Mouse (Mus musculus): ENCODE data around the gene Prim2. TPM values are rescaled to one million over a fixed set of nuclear protein-coding genes. Genes with fewer than 3 reads are reported as not detected.

The Prim2 gene
- total and polyA plus RNA-seq, 2 experiments from 2014 or later, result 18.6 to 19.0 TPM

DNA sequence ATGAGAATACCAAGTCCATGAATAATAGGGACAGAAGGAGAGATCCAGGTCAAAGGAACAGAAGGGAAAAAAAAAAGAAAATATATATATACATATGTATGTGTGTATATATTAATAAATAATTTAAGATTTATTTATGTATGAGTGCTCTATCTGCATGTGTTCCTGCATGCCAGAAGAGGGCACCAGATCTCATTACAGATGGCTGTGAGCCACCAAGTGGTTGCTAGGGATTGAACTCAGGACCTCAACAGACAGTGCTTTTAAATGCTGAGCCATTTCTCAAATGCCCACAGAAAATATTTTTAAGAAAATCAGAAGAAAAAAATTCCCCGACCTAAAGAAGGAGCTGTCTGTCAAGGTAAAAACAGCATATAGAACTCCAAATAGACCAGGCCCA, 72.6 kb downstream of the Prim2 start:
- H3K27ac ChIP-seq, result no peak overlapping the region
- no peaks in the 10 kb centered on the region for H3K36me3 ChIP-seq (ENCODE audit: insufficient read depth, low read length)
- no peak; the same call in 1 of the 2 replicates for TF ChIP-seq CTCF (IDR thresholded peaks at IDR 0.05; ENCODE audit: low read depth)
- no peaks in the 10 kb centered on the region for H3K4me1 ChIP-seq (ENCODE audit: insufficient read depth, low read length)
- no peak overlapping the region for H3K4me2 ChIP-seq (ENCODE audit: low read depth, low read length)
- no peak overlapping the region for H3K9ac ChIP-seq (replicated peaks; ENCODE audit: low read length)
- no peak for ATAC-seq
- WGBS, result 94% methylated on average over 1 of the region's 1 CpGs
- H3K4me3 ChIP-seq (ENCODE audit: low read length), result no peak overlapping the region
- H3K9me3 ChIP-seq (ENCODE audit: low read length), result 0 out of 2 replicates have a peak, but pooled peaks cover 5% of the 10 kb centered on the region
- H3K27me3 ChIP-seq (ENCODE audit: insufficient read depth, low read length), result no peaks in the 10 kb centered on the region
- DNase-seq (ENCODE audit: low spot score), result no peak

- no peak for TF ChIP-seq CTCF (IDR thresholded peaks at IDR 0.05; ENCODE audit: low read depth)
- no peaks in the 10 kb centered on the region for H3K27me3 ChIP-seq (ENCODE audit: insufficient read depth, low read length)
- no peak overlapping the region for H3K4me3 ChIP-seq (ENCODE audit: low read length)
- WGBS, result 85% methylated on average over 2 of the region's 2 CpGs
- 0 out of 2 replicates have a peak, but pooled peaks cover 5% of the 10 kb centered on the region for H3K9me3 ChIP-seq (ENCODE audit: low read length)
- no peak for DNase-seq (ENCODE audit: low spot score)
- no peaks in the 10 kb centered on the region for H3K4me1 ChIP-seq (ENCODE audit: insufficient read depth, low read length)
- H3K36me3 ChIP-seq (ENCODE audit: insufficient read depth, low read length), result no peaks in the 10 kb centered on the region
- no peak overlapping the region for H3K27ac ChIP-seq
- no peak for ATAC-seq
- no peak overlapping the region for H3K9ac ChIP-seq (replicated peaks; ENCODE audit: low read length)
- no peak overlapping the region for H3K4me2 ChIP-seq (ENCODE audit: low read depth, low read length)
Observed at GRCm38 (mm10) chr1:33595936-33596335, 73.7 kb downstream of the Prim2 start.

- H3K4me3 ChIP-seq (ENCODE audit: low read length), result no peak overlapping the region
- no peak overlapping the region for H3K4me2 ChIP-seq (ENCODE audit: low read depth, low read length)
- H3K36me3 ChIP-seq (ENCODE audit: insufficient read depth, low read length), result no peaks in the 10 kb centered on the region
- no peak overlapping the region for H3K27ac ChIP-seq
- WGBS, result 40% methylated on average over 2 of the region's 2 CpGs
- 0 out of 2 replicates have a peak, but pooled peaks cover 5% of the 10 kb centered on the region for H3K9me3 ChIP-seq (ENCODE audit: low read length)
- no peaks in the 10 kb centered on the region for H3K27me3 ChIP-seq (ENCODE audit: insufficient read depth, low read length)
- no peaks in the 10 kb centered on the region for H3K4me1 ChIP-seq (ENCODE audit: insufficient read depth, low read length)
- DNase-seq (ENCODE audit: low spot score), result no peak
- no peak for TF ChIP-seq CTCF (IDR thresholded peaks at IDR 0.05; ENCODE audit: low read depth)
- ATAC-seq, result no peak
- H3K9ac ChIP-seq (replicated peaks; ENCODE audit: low read length), result no peak overlapping the region
Observed at GRCm38 (mm10) chr1:33594966-33595365, 74.6 kb downstream of the Prim2 start.

DNA sequence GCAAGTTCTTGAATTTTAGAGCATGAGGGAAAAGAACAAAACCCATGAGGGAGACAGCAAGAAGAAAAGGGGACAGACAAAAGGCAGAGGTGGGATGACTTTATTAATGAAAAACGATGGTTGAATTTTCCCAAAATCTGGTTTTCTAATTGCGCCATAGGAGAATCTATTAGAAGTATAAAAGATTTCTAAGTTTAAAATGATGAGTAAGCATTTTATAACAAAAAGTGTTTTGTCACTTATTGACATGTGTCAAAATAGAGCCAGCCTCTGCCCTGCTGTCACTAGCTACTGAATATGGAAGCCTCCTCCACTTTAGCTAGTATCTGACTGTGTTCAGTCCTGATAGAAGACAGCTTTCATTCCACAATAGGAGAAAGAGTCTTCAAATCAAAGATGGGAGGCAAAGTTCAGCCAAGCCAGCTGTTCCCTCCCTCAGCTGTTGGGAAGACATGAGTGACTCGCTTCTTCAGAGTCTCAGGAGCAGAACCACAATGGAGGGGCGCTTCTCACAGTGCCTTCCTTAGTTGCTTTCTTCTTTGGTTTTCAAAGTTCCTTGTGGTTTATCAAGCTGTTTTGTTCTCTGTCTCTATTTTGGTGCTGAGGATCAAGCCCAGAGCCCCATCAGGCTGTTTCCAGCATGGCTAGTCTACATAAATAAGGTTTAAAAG, 75.7 kb downstream of the Prim2 start:
- Histone ChIP-seq H3K27me3 (ENCODE audit: insufficient read depth, low read length) (no peaks in the 10 kb centered on the region), H3K9me3 (ENCODE audit: low read length) (0 out of 2 replicates have a peak, but pooled peaks cover 5% of the 10 kb centered on the region), H3K36me3 (ENCODE audit: insufficient read depth, low read length) (no peaks in the 10 kb centered on the region), H3K4me2 (ENCODE audit: low read depth, low read length) (no peak overlapping the region), H3K27ac (no peak overlapping the region), H3K4me1 (ENCODE audit: insufficient read depth, low read length) (no peaks in the 10 kb centered on the region), H3K9ac (replicated peaks; ENCODE audit: low read length) (no peak overlapping the region), H3K4me3 (ENCODE audit: low read length) (no peak overlapping the region)
- no peak for ATAC-seq
- TF ChIP-seq CTCF (IDR thresholded peaks at IDR 0.05; ENCODE audit: low read depth), result no peak
- DNase-seq (ENCODE audit: low spot score), result no peak
- WGBS, result 86% methylated on average over 4 of the region's 4 CpGs

DNA sequence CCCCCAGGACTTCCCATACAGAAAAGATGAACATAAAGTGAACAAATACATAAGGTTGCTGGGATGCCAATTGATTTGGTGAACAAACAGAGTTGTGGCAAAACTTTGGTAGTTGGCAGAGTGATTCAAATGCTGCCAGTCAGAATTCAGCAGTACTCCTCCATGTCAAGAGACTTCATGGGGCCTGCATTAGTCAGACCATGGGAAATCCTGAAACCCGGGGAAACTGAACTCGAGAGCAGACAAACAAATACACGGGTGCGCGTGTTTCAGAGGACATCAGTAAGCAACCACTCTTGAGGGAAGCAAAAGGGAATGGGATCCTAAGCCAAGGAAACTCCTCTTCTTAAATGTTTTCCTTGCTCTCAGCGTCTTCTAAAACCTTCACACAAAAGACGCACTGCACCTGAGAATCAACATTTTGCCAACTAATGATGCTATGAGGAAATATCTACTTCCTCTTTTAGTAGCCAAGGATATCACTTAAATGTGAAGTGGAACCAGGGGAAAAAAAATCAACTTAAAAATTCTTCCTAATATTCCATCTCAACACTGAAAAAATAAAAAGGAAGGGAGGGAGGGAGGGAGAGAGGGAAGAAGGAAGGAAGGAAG, 77.5 kb downstream of the Prim2 start:
- Histone ChIP-seq H3K27ac (no peak overlapping the region), H3K9ac (replicated peaks; ENCODE audit: low read length) (no peak overlapping the region), H3K27me3 (ENCODE audit: insufficient read depth, low read length) (no peaks in the 10 kb centered on the region), H3K36me3 (ENCODE audit: insufficient read depth, low read length) (no peaks in the 10 kb centered on the region), H3K9me3 (ENCODE audit: low read length) (no peaks in the 10 kb centered on the region), H3K4me2 (ENCODE audit: low read depth, low read length) (no peak overlapping the region), H3K4me1 (ENCODE audit: insufficient read depth, low read length) (no peaks in the 10 kb centered on the region), H3K4me3 (ENCODE audit: low read length) (no peak overlapping the region)
- ATAC-seq (no peak), DNase-seq (ENCODE audit: low spot score) (no peak)
- no peak for TF ChIP-seq CTCF (IDR thresholded peaks at IDR 0.05; ENCODE audit: low read depth)
- WGBS, result 92% methylated on average over 7 of the region's 7 CpGs

- DNase-seq (ENCODE audit: low spot score) (peak; percentile 66), ATAC-seq (peak; percentile 94)
- no peak overlapping the region for H3K4me3 ChIP-seq (ENCODE audit: low read length)
- WGBS, result 40% methylated on average over 8 of the region's 8 CpGs
- H3K4me2 ChIP-seq (ENCODE audit: low read depth, low read length), result no peak overlapping the region
- no peak for TF ChIP-seq CTCF (IDR thresholded peaks at IDR 0.05; ENCODE audit: low read depth)
- no peak overlapping the region; the same call in 1 of the 2 replicates for H3K27ac ChIP-seq
- no peak overlapping the region for H3K9ac ChIP-seq (replicated peaks; ENCODE audit: low read length)
- no peaks in the 10 kb centered on the region for H3K9me3 ChIP-seq (ENCODE audit: low read length)
- H3K27me3 ChIP-seq (ENCODE audit: insufficient read depth, low read length), result no peaks in the 10 kb centered on the region
- no peaks in the 10 kb centered on the region for H3K36me3 ChIP-seq (ENCODE audit: insufficient read depth, low read length)
- H3K4me1 ChIP-seq (ENCODE audit: insufficient read depth, low read length), result no peaks in the 10 kb centered on the region
Observed at GRCm38 (mm10) chr1:33590556-33591411, 78.8 kb downstream of the Prim2 start.
